Mouse (Mus musculus) CD8-positive naive resting alpha-beta T cell, adult 57 days (primary cell): Measurements from ENCODE around the gene Gdi1. TPM values are rescaled to one million over a fixed set of nuclear protein-coding genes. Genes with fewer than 3 reads are reported as not detected.

Experiments used
- total RNA-seq: library from RNA; stranded (reverse); gene quantifications from one replicate; pipeline ENCODE4 v1.2.4, GENCODE M21; 2023

Gdi1 gene
- 176 TPM for total RNA-seq

GRCm38 (mm10) chrX:74304867-74305700 lies at the start of gene Gdi1:
TSS of gene Gdi1 (plus strand) at chrX:74304998.

GRCm38 (mm10) chrX:74270062-74270901 lies 34.5 kb upstream of the Gdi1 start, which contains the start of gene Rpl10:
TSS of gene Rpl10 (plus strand) at chrX:74270812.

GRCm38 (mm10) chrX:74281732-74282394 lies 22.9 kb upstream of the Gdi1 start, which contains the start of the genes Taz and Dnase1l1:
TSS of gene Taz (plus strand) at chrX:74281912.
TSS of gene Dnase1l1 (minus strand) at chrX:74282337.

GRCm38 (mm10) chrX:74296538-74297448 lies 8.0 kb upstream of the Gdi1 start, which contains the start of gene Atp6ap1:
TSS of gene Atp6ap1 (plus strand) at chrX:74297097.

DNA sequence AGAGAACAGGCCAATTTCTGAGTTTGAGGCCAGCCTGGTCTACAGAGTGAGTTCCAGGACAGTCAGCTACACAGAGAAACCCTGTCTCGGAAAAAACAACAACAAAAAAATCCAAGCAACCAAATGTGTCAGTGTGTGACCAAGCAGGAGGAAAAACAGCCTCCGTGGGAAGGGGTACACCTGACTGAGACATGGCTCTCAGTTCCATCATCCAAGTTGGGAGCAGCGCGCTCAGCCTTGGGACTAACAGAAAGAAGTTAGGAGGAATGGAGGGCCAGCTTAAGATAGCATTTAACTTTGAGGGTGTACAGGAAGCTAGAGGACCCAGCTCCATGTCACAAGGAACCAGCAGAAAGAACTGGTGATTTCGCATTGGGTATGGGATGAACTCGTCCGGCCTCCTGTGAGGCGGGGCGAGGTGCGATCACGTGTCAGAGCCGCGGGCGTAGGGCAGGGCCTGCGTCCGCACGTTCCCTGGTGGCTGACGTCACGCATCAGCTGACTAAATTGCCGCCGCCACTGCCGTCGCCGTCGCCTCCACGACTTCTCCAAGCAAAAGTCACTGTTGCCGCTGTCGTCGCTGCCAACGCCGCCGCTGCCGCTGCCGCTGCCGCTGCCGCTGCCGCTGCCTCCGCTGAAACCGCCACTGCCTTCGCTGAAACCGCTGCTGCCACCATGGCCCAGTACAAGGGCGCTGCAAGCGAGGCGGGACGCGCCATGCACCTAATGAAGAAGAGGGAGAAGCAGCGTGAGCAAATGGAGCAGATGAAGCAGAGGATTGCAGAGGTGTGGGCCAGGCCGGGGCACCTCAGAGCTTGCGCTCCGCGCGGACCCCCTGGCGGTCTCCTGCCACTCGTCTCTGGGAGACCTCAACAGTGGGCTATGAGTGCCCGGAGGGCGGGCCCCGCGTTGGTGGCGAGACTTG lies 8.0 kb downstream of the Gdi1 start, which contains the start of gene Fam50a:
Gene Fam50a (plus strand): TSS at position 494 of the 925 bp plus-strand sequence.

DNA sequence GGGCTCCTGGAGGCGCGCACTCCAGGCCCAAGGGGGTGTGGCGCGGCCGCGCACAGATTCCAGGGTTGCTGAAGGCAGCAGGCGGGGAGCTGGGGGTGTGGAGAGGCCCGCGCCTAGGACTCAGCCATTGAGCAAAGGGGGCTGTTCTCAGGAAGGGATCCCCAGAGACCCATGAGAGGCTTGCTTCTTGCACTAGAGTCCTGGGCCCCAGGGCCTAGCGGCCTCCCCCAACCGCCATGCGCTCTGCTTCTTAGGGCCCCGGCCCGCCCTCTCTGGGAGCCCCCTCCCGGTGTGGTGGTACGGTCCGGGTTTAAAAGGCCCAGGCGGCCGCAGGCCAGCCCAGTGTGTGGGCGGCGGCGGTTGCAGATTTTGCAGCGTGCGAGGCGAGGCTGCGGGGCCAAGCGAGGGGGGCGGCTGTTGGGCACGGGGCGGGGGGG lies 23.9 kb downstream of the Gdi1 start, which contains the start of gene Plxna3:
Gene Plxna3 (plus strand): TSS at position 342 of the 437 bp plus-strand sequence.

DNA sequence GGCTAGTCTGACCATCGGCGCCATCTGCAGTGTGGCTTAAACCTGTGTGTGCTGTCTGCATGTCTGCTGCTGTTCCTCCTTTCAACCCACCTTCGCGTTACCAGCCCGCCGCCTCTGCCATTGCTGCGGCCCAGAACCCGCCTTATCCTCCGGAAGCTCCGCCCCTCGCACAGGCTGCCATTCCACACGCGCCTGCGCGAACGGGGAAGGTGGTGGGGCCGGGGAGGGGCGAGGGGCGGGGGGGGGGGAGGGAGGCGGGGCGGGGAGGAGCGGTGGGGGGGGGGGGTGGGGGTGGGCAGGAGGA lies 48.6 kb downstream of the Gdi1 start, which contains the start of gene Lage3:
Gene Lage3 (minus strand): TSS at position 152 of the 304 bp plus-strand sequence.

Other genes starting within 250 kb of the Gdi1 start
- gene Opn1mw, start 177.5 kb upstream of the Gdi1 start, total RNA-seq, result not detected
- gene Mecp2, start 169.6 kb upstream of the Gdi1 start, total RNA-seq, result 47.1 TPM
- not detected for gene Tex28, start 137.2 kb upstream of the Gdi1 start, total RNA-seq
- gene Tktl1, start 127.7 kb upstream of the Gdi1 start, total RNA-seq, result not detected
- gene Flna, start 55.2 kb upstream of the Gdi1 start, total RNA-seq, result 592 TPM
- 82.0 TPM for gene Emd, start 50.3 kb upstream of the Gdi1 start, total RNA-seq
- gene Rpl10, start 34.2 kb upstream of the Gdi1 start, total RNA-seq, result 710 TPM
- gene Taz, start 23.1 kb upstream of the Gdi1 start, total RNA-seq, result 77.2 TPM
- 8.8 TPM for gene Dnase1l1, start 22.7 kb upstream of the Gdi1 start, total RNA-seq
- 90.2 TPM for gene Atp6ap1, start 7.9 kb upstream of the Gdi1 start, total RNA-seq
- gene Fam50a, start 8.0 kb downstream of the Gdi1 start, total RNA-seq, result 68.6 TPM
- 11.0 TPM for gene Plxna3, start 24.1 kb downstream of the Gdi1 start, total RNA-seq
- gene Lage3, start 48.6 kb downstream of the Gdi1 start, total RNA-seq, result 27.9 TPM
- gene Ubl4a, start 68.2 kb downstream of the Gdi1 start, total RNA-seq, result 20.9 TPM
- 16.1 TPM for gene Slc10a3, start 68.4 kb downstream of the Gdi1 start, total RNA-seq
- gene Fam3a, start 88.3 kb downstream of the Gdi1 start, total RNA-seq, result 23.0 TPM
- 58.8 TPM for gene Ikbkg, start 88.3 kb downstream of the Gdi1 start, total RNA-seq
- gene G6pdx, start 124.2 kb downstream of the Gdi1 start, total RNA-seq, result 32.9 TPM
- gene Gm6880, start 176.4 kb downstream of the Gdi1 start, total RNA-seq, result not detected